Mouse (Mus musculus): ENCODE results near the gene Pigu. TPM values are rescaled to one million over a fixed set of nuclear protein-coding genes. Genes with fewer than 3 reads are reported as not detected.
A peak's percentile ranks its signal among the peaks of the same experiment; 100 is the strongest.

Gene Pigu
- polyA plus RNA-seq, 1 experiment from 2014 or later: 61.3 TPM

DNA sequence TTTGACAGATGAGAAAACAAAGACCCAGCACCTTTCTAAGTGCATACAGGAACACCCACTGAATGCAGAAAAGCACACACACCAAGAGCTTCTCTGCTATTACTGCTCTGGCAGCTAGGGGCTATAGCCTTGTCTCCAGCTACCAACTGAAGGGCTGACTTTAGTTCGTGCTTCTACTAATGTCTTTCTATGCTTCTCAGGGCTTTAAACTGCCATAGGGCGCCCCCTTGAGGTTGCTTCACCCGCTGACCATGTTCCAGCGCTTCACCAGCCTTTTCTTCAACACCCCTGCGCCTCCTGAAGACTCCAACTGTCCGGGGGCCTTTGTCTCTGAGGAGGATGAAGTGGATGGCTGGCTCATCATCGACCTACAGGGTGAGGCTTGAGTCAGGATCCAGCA is 27.9 kb upstream of the Pigu start:
- Histone ChIP-seq H3K4me1 (ENCODE audit: control insufficient read depth, insufficient read depth, low read length) (peaks cover 15% of the 10 kb centered on the region; the same call in 1 of the 2 replicates), H3K27me3 (replicated peaks; ENCODE audit: control insufficient read depth, insufficient read depth, low read length) (no peaks in the 10 kb centered on the region), H3K27ac (ENCODE audit: low read length) (no peak overlapping the region), H3K9ac (ENCODE audit: low read depth, low read length) (no peak overlapping the region), H3K4me3 (ENCODE audit: low read length) (no peak overlapping the region), H3K36me3 (ENCODE audit: control insufficient read depth, insufficient read depth, low read length) (peaks cover 3% of the 10 kb centered on the region; the same call in 1 of the 2 replicates), H3K9me3 (ENCODE audit: control insufficient read depth, low read length) (no peaks in the 10 kb centered on the region), H3K4me2 (ENCODE audit: low read depth, low read length) (no peak overlapping the region)
- ATAC-seq: no peak; the same call in 1 of the 2 replicates
- 29% methylated on average over 7 of the region's 7 CpGs for WGBS

DNA sequence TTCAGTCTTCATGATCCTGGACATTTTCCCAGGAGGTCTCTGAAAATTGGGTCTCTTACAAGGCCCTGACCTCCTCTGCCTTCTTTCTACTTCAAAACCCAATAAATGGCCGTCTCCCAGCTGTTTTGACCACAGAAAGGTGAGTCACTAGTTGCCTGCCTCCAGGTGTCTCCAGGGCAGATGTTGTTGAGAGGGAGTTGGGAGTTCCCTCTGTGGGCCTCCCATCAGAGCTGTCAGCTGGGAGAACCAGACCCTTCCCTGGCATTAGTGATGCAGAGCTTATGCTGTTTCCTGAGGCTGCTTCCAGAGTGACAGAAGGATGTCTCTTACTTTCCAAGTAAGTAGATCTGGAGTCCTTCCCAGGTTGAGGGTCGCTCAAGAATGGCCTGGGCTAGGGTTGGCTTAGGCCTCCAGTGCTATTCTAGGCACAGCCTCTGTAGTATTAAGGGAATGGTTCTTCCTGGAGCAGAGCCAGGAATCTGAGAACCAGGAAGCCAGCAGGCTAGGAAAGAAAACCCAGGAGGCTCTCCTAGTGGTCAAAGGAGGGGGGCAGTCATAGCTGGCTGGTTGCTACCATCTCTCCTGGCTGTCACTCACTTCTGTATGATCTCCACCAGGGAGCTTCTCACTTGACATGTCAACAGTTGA is 25.7 kb upstream of the Pigu start:
- WGBS: 62% methylated on average over 2 of the region's 2 CpGs
- Histone ChIP-seq H3K9me3 (ENCODE audit: control insufficient read depth, low read length) (no peaks in the 10 kb centered on the region), H3K4me1 (ENCODE audit: control insufficient read depth, insufficient read depth, low read length) (peaks cover 15% of the 10 kb centered on the region; the same call in 1 of the 2 replicates), H3K27ac (ENCODE audit: low read length) (no peak overlapping the region), H3K4me3 (ENCODE audit: low read length) (peak overlapping the region; percentile 89; the same call in 1 of the 2 replicates), H3K4me2 (ENCODE audit: low read depth, low read length) (peak overlapping the region; percentile 95; the same call in 1 of the 2 replicates), H3K27me3 (replicated peaks; ENCODE audit: control insufficient read depth, insufficient read depth, low read length) (no peaks in the 10 kb centered on the region), H3K9ac (ENCODE audit: low read depth, low read length) (no peak overlapping the region), H3K36me3 (ENCODE audit: control insufficient read depth, insufficient read depth, low read length) (no peaks in the 10 kb centered on the region)
- no peak for ATAC-seq

DNA sequence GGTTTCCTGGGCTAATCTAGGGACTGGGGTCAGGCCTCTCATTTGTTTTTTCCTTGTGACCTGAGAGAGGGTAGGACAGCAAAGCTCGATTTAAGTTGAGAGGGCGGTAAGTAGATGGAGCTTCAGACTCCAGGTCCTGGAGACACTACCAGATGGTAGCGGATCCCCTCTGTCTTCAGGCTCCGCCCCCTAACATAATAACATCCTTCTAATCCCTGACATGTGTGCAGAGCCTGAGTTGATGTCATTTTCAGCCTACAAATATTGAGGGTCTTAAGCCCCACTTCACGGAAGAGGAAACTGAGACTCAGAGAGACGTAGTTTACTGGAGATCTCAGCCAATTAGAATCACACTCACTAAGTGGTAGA is 25.1 kb upstream of the Pigu start:
- Histone ChIP-seq H3K4me3 (ENCODE audit: low read length) (peak overlapping the region; percentile 89), H3K9ac (ENCODE audit: low read depth, low read length) (peak overlapping the region; percentile 93), H3K4me2 (ENCODE audit: low read depth, low read length) (peak overlapping the region; percentile 95), H3K9me3 (ENCODE audit: control insufficient read depth, low read length) (no peaks in the 10 kb centered on the region), H3K27ac (ENCODE audit: low read length) (peak overlapping the region; percentile 99), H3K36me3 (ENCODE audit: control insufficient read depth, insufficient read depth, low read length) (no peaks in the 10 kb centered on the region), H3K27me3 (replicated peaks; ENCODE audit: control insufficient read depth, insufficient read depth, low read length) (no peaks in the 10 kb centered on the region), H3K4me1 (ENCODE audit: control insufficient read depth, insufficient read depth, low read length) (peaks cover 15% of the 10 kb centered on the region; the same call in 1 of the 2 replicates)
- ATAC-seq: peak; percentile 9; the same call in 1 of the 2 replicates
- 23% methylated on average over 6 of the region's 6 CpGs for WGBS

DNA sequence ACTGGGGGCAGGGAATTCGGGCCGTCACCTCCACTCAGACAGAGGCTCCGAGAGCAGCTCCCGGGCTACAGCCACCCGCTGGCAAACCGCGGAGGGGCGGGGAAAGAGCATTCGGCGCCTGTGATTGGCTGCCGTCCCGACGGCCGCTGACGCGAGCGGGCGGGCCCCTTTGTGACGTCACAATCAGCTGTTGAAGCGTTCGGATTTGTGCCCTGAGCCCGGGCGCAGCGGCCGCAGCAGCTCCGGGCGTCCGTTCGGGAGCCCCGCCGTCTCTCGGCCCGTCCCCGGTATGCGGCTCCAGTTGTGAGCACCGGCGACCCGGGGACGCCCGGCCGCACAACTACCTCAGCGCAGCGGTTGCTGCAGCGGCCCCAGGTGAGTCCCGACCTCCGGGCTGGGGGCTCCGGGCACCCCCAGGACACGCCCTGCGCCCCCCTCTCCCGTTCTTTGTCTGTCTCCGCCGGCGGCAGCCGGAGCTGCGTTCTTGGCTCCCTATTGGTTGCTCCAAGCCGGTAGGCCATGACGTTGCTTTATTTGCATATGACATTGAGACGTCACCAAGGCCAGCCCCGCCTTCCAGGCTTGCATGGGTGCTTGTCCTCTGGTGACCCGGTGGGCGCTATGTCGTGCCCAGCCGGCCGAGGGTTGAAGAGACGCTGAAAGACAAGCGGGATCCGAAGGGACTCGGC is 24.6 kb upstream of the Pigu start:
- Histone ChIP-seq H3K4me1 (ENCODE audit: control insufficient read depth, insufficient read depth, low read length) (peaks cover 15% of the 10 kb centered on the region; the same call in 1 of the 2 replicates), H3K27ac (ENCODE audit: low read length) (peak overlapping the region; percentile 99), H3K4me3 (ENCODE audit: low read length) (peak overlapping the region; percentile 89), H3K4me2 (ENCODE audit: low read depth, low read length) (peak overlapping the region; percentile 95), H3K27me3 (replicated peaks; ENCODE audit: control insufficient read depth, insufficient read depth, low read length) (no peaks in the 10 kb centered on the region), H3K9me3 (ENCODE audit: control insufficient read depth, low read length) (no peaks in the 10 kb centered on the region), H3K9ac (ENCODE audit: low read depth, low read length) (peak overlapping the region; percentile 93), H3K36me3 (ENCODE audit: control insufficient read depth, insufficient read depth, low read length) (no peaks in the 10 kb centered on the region)
- WGBS: under 1% methylated on average over 68 of the region's 68 CpGs
- peak; percentile 94 for ATAC-seq

DNA sequence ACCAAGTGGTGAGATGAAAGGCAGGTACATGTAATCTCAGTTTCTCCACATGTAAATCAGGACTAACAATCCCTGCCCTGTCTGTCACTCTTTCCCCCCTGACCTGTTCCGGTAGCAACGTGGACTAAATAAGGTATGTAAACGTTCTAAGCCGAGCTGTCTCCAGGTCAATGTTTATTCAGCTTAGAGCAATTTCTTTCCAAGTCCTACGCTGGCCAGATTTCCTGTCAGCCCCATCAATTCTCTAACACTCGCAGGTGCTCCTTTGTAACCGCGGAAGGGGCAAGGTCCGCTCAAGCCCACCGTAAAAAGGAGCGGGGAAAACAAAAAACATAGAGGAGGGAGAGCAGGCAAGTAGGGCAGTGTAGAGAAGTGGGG is 23.8 kb upstream of the Pigu start:
- H3K9me3 ChIP-seq (ENCODE audit: control insufficient read depth, low read length): no peaks in the 10 kb centered on the region

DNA sequence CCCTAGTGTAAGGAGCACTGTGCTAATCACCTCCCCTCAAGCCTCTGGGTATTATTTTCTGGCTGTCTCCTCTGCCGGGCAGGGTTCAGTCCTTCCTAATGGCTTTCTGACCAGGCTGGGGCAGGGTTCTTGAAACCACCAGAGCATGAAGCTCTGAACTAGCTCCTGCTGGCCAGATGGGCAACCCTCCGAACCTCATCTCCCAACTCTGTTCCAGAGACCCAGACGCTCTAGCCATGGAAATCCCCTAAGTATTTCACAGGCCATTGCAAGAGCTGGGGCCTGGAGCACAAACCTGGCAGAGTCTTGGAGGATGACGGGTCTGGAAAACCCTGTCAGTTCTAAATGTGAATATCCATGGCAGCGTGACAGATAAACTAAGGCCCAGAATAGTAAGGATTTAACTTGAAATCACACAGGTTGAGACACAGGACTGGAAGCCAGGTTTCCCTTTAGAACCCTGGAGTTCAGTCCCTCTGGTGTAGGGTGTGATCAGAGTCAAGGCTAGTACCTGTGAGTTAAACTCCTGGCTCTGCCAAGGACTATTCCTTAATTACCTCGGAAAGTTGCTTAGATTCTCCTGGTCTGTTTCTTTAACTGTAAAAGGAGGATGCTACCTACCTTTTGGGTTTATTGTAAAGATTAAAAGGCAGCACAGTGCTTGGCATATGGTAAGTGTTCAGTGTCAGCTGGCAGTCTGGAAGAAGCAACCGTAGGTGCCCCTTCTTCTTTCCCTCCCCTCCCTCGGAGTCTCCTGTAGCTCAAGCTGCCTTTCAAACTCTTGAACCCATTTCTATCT is 23.2 kb upstream of the Pigu start, which contains the start of gene Trp53inp2:
Trp53inp2 (plus strand) TSS at position 799 of the 799 bp plus-strand sequence.
- WGBS: 51% methylated on average over 8 of the region's 8 CpGs
- H3K27ac ChIP-seq (ENCODE audit: low read length): peak within 1 kb of the TSS; percentile 99

More for the DNA sequence above, 23.8 kb upstream of the Pigu start:
- peak overlapping the region; percentile 93 for H3K9ac ChIP-seq (ENCODE audit: low read depth, low read length)
- no peak overlapping the region; the same call in 1 of the 2 replicates for H3K27ac ChIP-seq (ENCODE audit: low read length)
- 2% methylated on average over 11 of the region's 11 CpGs for WGBS
- H3K4me2 ChIP-seq (ENCODE audit: low read depth, low read length): peak overlapping the region; percentile 95
- no peaks in the 10 kb centered on the region for H3K27me3 ChIP-seq (replicated peaks; ENCODE audit: control insufficient read depth, insufficient read depth, low read length)
- H3K4me3 ChIP-seq (ENCODE audit: low read length): peak overlapping the region; percentile 89
- no peak for ATAC-seq
- H3K36me3 ChIP-seq (ENCODE audit: control insufficient read depth, insufficient read depth, low read length): no peaks in the 10 kb centered on the region
- peaks cover 11% of the 10 kb centered on the region; the same call in 1 of the 2 replicates for H3K4me1 ChIP-seq (ENCODE audit: control insufficient read depth, insufficient read depth, low read length)

DNA sequence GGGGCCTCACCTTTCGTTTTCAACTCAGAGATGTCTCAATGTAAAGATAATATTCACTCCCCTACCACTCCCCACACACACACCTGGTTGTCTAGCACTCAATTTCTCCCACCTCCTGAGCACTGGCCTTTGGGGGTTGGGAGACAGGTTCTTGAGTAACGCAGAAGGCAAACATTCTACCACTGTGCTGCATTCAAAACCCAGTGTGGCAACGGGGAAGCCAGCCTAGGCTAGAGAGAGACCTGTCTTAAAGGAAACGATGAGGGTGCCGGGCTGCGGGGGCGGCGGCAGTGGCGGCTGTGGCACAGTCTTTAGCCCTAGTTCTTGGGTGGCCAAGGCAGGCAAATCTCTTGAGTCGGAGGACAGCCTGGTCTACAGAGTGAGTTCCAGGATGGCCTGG is 19.0 kb upstream of the Pigu start:
- ATAC-seq: no peak

More for the DNA sequence above, 23.2 kb upstream of the Pigu start, which contains the start of gene Trp53inp2:
- Histone ChIP-seq H3K27me3 (replicated peaks; ENCODE audit: control insufficient read depth, insufficient read depth, low read length) (no peaks in the 10 kb centered on the region), H3K4me3 (ENCODE audit: low read length) (peak within 1 kb of the TSS; percentile 89), H3K9me3 (ENCODE audit: control insufficient read depth, low read length) (no peaks in the 10 kb centered on the region), H3K9ac (ENCODE audit: low read depth, low read length) (peak within 1 kb of the TSS; percentile 93), H3K4me1 (ENCODE audit: control insufficient read depth, insufficient read depth, low read length) (peaks cover 11% of the 10 kb centered on the region; the same call in 1 of the 2 replicates), H3K4me2 (ENCODE audit: low read depth, low read length) (peak within 1 kb of the TSS; percentile 95), H3K36me3 (ENCODE audit: control insufficient read depth, insufficient read depth, low read length) (no peaks in the 10 kb centered on the region)
- ATAC-seq: no peak

DNA sequence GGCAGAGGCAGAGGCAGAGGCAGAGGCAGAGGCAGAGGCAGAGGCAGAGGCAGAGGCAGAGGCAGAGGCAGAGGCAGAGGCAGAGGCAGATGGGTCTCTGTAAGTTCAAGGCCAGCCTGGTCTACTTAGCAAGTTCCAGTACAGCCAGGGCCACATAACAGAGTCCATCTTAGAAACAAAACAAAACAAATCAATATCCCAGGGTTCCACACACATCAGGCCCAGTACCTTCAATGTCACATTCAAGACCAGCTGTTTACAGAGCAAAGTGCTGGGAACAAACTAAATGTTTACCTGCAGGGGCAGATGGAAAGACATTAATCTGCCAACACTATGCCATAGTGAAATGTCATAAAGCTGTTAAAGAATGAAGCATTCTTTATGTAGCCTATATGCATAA is 17.3 kb upstream of the Pigu start:
- no peak overlapping the region for H3K4me3 ChIP-seq (ENCODE audit: low read length)
- ATAC-seq: no peak

More for the DNA sequence above, 19.0 kb upstream of the Pigu start:
- Histone ChIP-seq H3K4me3 (ENCODE audit: low read length) (no peak overlapping the region), H3K4me2 (ENCODE audit: low read depth, low read length) (no peak overlapping the region), H3K9ac (ENCODE audit: low read depth, low read length) (no peak overlapping the region), H3K27ac (ENCODE audit: low read length) (no peak overlapping the region), H3K9me3 (ENCODE audit: control insufficient read depth, low read length) (no peaks in the 10 kb centered on the region), H3K27me3 (replicated peaks; ENCODE audit: control insufficient read depth, insufficient read depth, low read length) (no peaks in the 10 kb centered on the region), H3K4me1 (ENCODE audit: control insufficient read depth, insufficient read depth, low read length) (peaks cover 4% of the 10 kb centered on the region; the same call in 1 of the 2 replicates), H3K36me3 (ENCODE audit: control insufficient read depth, insufficient read depth, low read length) (no peaks in the 10 kb centered on the region)
- 86% methylated on average over 10 of the region's 10 CpGs for WGBS

DNA sequence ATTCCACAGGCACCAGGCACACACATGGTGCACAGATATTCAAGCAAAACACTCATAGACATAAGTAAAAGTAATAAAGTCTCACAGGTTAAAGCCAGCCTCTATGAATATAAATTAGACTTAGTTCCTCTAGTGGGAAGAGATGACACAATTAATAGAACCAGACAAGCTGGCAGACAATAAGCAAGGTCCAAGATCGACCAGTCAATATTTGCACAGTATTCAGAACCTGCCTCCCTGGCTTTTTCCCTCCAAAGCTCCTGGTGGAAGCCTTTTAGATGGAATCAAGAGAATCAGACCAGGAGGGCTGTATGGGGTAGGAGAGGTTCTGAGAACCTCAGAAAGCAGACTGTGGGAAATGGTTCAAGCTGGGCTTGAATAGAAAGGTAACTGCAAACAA is 16.7 kb upstream of the Pigu start:
- H3K4me2 ChIP-seq (ENCODE audit: low read depth, low read length): no peak overlapping the region
- no peak for ATAC-seq
- H3K27me3 ChIP-seq (replicated peaks; ENCODE audit: control insufficient read depth, insufficient read depth, low read length): no peaks in the 10 kb centered on the region
- H3K36me3 ChIP-seq (ENCODE audit: control insufficient read depth, insufficient read depth, low read length): no peaks in the 10 kb centered on the region
- H3K4me1 ChIP-seq (ENCODE audit: control insufficient read depth, insufficient read depth, low read length): peaks cover 11% of the 10 kb centered on the region
- H3K9me3 ChIP-seq (ENCODE audit: control insufficient read depth, low read length): no peaks in the 10 kb centered on the region
- 54% methylated on average over 1 of the region's 1 CpGs for WGBS
- H3K27ac ChIP-seq (ENCODE audit: low read length): no peak overlapping the region
- no peak overlapping the region for H3K4me3 ChIP-seq (ENCODE audit: low read length)
- H3K9ac ChIP-seq (ENCODE audit: low read depth, low read length): no peak overlapping the region

More for the DNA sequence above, 17.3 kb upstream of the Pigu start:
- H3K4me1 ChIP-seq (ENCODE audit: control insufficient read depth, insufficient read depth, low read length): peaks cover 7% of the 10 kb centered on the region
- H3K9me3 ChIP-seq (ENCODE audit: control insufficient read depth, low read length): no peaks in the 10 kb centered on the region
- no peak overlapping the region for H3K9ac ChIP-seq (ENCODE audit: low read depth, low read length)
- H3K27me3 ChIP-seq (replicated peaks; ENCODE audit: control insufficient read depth, insufficient read depth, low read length): no peaks in the 10 kb centered on the region
- no peak overlapping the region for H3K4me2 ChIP-seq (ENCODE audit: low read depth, low read length)
- H3K27ac ChIP-seq (ENCODE audit: low read length): no peak overlapping the region
- no peaks in the 10 kb centered on the region for H3K36me3 ChIP-seq (ENCODE audit: control insufficient read depth, insufficient read depth, low read length)
